Comparison of ENCODE assay signal across 18 mouse cellular contexts in genomic region chrX:71141390-71141789, GRCm38 (mm10).
A peak's percentile ranks its signal among the peaks of the same experiment; 100 is the strongest.
DNase-seq lines count a peak whose midpoint lies in the region; ATAC-seq lines count a peak whose summit lies in the region.
"Had no signal": no experiment of that assay in that cellular context is flagged by ENCODE, and none has a peak within 500 bp of the region (broad histone marks: within the 10 kb centered on the region; RNA-seq: fewer than 3 reads in every experiment).

No protein-coding gene starts in this region.

- DNase-seq in frontal cortex, postnatal 36 days (ENCODE audit: low spot score in 2 of 2): no peak
- DNase-seq in lung, postnatal 36 days: peak; percentile 18
- DNase-seq in lung, postnatal 4 days: no peak
- DNase-seq in fat pad, adult 2 months (ENCODE audit: extremely low read depth, low read depth, low spot score): peak; percentile 59
- no peak for DNase-seq in urinary bladder, adult 18-20 months (ENCODE audit: low spot score in 2 of 2)
- DNase-seq: adrenal gland, adult 8-10 months; adrenal gland, postnatal 25 days; cerebellum, adult 11 months; cerebellum, adult 2 months; cerebellum, adult 9-11 months; cerebellum, postnatal 25 days; gastrocnemius, adult 2 months; gastrocnemius, postnatal 14 days; heart, postnatal 14 days had no signal

- peak; percentile 69 for ATAC-seq in frontal cortex, adult (ENCODE audit: low TSS enrichment)
- ATAC-seq: activated CD4-positive, CD25-positive, alpha-beta regulatory T cell, adult 4 months; forebrain, embryonic 15.5 days; intestine, postnatal 0 days had no signal

Comparison
In these comparisons a context has a peak if more than half of its experiments do, and no peak if none do; other contexts are left out.
1. DNase-seq: peak in lung, postnatal 36 days (single experiment) and fat pad, adult 2 months (single experiment); none in frontal cortex, postnatal 36 days (0 of 2), lung, postnatal 4 days (0 of 2) and urinary bladder, adult 18-20 months (0 of 2).